Mouse (Mus musculus) thymus, postnatal 25 days (tissue): Measurements from ENCODE around the gene Pgpep1l.
"Not testable (repeated sequence)": the region's sequence is repeated elsewhere in the genome, so short reads cannot be mapped to it uniquely, and the experiment has no call there.

Source experiments
- DNase-seq: peaks from one replicate; pipeline ENCODE4 v3.0.0; 2022

Pgpep1l gene

DNA sequence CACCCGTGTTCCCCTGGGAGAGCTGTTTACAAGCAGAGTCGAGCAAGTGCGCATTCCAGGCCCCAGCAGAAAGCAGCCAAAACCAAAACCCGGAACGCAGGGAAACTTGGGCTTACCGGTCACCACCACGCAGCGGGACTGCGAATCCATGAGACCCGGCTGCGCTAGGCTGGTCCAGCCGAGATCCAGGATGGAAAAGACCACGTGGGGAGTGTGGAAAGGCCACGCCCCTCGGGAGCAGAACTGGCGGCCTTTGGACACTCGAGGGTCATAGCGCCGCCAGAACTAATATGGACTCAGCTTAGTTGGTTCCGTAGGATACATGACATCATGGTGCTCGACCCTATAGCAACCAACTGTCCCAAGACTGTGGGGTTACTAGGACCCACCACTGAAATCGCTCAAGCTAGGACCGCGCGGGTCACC, at the start of gene Pgpep1l:
TSS of gene Pgpep1l (minus strand) at position 206 of the 426 bp plus-strand sequence.
- peak; percentile 45 for DNase-seq

DNA sequence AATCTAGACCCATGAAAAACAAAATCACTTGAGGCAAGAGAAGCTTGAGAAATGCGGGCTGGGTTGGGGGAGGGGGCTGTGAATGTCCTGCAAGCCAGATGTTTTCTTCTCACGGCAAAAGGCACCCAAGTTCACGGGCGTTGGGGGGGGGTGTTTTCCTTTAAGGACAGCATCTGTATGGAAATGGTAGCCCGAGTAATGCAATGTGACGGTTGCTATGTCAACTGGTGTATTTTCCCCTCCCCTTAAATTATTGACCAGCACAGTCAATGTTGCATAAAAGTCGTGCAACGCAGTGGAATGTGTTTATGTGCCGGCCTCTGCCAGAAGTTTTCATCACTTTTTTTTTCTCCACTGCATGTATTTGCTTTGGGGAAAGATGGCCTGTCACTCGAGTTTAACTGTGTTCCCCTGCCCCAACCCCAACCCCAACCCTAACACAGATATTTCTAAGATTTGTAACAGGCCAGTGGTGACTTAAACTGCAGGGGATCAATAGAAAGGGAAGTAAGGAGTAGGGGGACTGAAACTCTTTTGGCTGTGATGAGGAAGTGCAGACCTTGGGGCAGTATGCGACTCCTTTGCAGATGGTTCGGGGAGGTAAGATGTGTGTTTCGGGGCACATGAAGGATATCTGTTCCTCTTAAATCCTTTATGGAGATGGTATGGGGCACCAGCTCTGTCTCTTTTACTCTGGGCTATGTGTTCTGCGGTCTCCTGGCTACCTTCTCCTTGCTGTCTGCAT, 49.2 kb upstream of the Pgpep1l start:
- no peak for DNase-seq

DNA sequence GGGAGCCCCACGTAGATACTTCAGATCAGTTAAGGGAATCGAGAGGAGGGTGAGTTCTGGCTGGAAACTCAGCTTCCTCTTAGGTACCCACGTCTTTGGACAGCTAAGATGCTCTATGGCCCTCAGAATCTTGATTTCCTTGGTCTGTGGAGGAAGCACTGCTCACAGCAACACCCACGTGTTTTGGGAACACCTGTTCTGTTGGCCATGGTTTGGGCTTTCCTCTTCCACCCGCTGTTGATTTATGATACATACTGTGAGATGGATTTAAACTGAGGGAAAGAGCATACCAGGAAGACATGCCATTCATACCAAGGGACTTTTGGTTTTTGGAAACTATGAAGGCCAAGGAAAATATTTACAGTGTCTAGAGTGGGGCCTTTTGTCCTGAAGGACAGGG, 48.4 kb upstream of the Pgpep1l start:
- DNase-seq = no peak

DNA sequence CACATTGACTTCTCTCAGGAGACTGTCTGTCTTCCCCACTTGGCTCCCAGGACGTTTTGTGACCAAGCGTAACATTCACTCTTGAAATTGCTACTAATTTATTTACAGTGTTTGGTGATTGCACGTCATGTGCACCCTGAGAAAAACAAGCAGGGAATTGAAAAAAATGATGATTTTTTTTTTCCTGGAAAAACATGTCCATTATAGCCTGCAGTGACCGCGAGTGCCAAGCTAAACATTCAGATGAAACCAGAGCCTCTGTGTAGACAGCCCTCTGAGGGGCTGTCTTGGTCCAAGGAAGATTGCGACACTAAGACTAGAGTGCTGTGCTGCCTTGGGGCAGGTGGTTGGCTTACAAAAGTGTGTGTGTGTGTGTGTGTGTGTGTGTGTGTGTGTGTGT, 47.4 kb upstream of the Pgpep1l start:
- no peak for DNase-seq

DNA sequence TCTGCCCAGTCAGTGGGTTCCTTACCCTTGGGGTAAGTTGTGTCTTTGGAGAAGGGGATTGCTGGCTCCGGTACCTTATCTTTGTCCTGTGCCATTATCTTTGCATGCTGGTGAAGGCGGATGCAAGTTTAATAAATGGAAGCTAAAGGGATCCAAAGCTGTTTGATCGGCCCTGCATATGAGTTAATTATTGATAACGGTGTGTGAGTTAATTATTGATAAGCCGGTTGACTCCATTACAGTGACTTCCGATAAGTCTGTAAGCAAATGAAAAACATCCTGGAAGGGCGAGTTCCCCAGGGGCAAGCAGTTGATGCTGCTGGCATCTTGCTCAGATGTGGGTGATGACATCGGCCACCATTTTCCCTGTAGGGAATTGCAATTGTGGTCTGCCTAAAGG, 42.7 kb upstream of the Pgpep1l start:
- DNase-seq = no peak

DNA sequence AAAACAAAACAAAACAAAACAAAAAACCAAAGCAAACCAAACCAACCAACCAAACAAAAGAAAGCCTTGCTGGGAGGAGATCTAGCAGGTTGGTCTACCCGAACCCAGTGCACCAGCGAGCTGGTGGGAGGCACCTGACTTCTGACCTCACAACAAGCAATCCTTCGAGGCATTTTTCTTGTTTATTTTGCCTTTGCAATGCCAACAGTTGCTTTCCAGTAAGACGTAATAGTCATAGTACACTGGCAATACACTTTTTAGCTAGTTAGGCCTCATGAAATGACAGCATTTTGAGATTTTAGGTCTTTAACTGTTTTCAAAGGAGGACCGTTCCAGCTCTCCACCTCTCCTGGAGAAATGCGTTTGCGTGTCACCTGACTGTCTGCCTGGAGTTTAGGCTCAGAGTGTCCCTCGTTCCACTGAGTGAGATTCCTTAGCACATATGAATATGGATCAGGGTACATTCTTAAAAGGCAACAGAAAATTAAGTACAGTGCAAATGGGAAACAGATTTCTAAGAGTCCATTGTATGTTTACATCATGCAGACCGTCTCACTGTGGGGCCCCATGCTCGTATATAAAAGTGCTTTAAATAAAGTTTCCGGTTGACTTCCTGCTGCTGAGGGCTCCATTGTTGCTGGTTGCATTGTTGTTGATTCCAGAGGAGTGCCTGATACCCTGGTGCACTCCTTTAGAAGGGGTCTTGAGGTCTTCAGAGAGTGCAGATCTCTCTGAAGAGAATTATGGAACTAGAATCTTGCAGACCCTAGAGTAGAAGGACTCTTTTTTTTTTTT, 41.9 kb upstream of the Pgpep1l start:
- no peak for DNase-seq

DNA sequence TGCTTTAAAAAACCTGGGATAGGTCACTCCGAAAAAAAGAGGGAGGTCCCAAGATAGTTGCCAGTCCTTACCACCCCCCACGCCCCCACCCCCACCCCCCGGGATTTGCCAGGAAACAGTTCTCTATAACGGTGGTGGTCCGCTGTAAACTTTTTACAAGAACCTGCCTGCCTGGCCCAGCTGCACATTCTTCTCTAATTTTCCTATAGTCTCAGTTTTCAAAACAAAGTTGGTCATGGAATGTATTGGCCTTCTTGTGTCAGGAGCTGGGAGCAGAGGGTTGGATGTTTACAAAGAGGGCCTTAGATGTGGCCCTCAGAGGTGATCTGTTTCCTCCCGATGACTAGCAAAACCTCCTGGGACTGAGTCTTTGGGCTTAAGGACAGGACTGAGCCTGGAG, 39.7 kb upstream of the Pgpep1l start:
- no peak for DNase-seq

DNA sequence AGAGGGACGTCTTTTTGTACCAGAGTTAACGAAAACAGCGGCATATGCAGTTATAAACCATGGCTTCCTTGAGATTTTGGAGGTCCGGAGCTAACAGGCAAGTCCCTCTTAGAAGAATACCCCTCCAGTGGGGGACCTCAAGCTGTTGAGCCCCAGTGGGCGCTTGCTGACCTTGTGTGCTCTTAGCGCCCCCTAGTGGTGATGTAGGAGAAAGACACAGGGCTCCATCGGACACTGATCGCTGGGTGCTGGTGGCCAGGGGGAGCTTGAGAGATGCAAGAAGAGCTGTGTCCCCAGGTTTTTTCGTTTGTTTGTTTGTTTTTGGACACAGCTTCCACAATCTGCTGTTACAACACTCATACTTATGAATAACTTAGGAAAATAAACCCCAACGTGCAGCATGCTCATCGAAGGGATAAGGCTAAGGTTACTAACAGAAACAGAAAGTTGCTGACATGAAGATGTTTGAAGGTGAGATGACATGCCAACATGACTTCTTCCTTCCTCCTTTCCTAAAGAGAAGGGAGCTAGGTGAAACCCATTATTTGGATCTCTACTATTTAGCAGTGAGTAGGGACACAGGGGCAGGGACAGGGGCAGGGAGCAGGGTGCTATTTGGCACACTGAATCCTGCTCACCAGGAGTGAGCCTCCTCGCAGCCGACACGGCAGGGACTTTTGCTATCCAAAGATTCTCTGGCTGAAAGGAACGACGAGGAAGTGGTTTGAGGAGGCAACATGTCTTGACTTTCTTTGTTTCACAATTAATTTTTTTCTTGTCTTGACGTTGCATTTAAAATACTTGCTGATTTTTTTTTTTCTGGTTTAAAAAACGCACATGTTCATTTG, 38.8 kb upstream of the Pgpep1l start:
- DNase-seq = peak; percentile 80

DNA sequence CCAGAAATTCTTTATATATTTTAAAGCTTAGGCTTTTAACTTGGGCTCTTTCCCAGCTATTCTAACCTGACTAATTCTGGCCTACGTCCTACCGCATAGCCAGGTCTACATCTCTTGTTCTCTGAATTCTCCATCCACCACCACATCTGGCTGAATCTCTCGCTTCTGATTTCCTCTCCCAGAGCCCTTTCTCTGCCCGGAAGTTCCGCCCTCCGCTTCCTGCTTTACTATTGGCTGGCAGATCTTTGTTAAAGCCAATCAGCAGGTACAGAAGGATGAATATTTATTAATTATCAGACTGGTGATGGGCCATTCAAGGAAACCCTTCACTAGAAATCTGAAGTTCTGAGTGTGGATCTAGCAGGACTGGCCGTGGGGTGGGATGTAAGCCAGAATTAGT, 37.1 kb upstream of the Pgpep1l start:
- DNase-seq = no peak

DNA sequence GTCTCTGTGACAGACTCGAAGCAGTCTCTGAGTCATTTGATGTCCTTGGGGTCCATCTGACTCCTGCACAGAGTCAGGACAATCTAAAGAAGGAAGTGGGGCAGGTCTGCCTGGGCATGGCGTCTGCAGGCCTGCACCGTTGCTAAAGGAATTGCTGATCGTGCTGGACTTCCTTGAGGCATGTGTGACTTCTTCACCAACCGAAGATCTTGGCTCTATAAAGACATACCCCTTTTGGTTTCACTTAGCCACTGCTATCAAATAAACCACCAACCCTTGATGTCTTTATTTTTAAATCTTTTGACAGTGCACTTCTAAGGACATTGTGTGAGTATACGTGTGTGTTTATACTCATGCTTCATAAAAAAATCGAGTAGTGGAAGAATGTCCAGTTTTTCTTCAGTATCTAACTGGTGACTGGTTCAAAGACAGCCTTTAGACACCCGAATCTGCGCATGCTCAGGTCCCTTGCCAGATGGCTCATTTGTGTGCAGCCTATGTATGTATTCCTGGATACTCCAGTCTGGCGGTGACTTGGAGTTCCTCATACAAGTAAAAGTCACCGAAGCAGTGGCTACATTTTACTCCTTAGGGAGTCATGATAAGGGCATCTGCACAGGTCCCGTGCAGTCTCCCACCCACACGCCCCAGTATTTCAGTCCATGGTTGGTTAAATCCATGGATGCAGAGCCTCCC, 34.5 kb upstream of the Pgpep1l start:
- no peak for DNase-seq

DNA sequence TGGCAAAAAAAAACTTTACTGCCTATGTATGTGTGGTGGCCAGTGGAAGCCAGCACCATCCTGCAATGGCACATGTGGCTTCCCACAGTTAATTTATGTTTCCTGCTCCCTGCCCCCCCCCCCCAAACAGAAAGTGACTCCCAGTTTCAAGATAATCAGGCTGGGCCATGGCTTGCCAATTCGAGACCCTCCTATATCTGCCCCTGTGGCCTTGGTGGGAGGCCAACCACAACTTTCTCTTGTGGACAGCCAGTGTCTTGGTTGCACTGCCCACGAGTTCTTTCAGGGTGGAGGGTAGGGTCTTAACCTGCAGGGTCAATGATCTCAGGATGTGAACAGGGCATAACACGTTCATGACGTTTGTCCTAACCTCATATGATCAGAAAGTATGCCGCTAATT, 32.5 kb upstream of the Pgpep1l start:
- DNase-seq = no peak

DNA sequence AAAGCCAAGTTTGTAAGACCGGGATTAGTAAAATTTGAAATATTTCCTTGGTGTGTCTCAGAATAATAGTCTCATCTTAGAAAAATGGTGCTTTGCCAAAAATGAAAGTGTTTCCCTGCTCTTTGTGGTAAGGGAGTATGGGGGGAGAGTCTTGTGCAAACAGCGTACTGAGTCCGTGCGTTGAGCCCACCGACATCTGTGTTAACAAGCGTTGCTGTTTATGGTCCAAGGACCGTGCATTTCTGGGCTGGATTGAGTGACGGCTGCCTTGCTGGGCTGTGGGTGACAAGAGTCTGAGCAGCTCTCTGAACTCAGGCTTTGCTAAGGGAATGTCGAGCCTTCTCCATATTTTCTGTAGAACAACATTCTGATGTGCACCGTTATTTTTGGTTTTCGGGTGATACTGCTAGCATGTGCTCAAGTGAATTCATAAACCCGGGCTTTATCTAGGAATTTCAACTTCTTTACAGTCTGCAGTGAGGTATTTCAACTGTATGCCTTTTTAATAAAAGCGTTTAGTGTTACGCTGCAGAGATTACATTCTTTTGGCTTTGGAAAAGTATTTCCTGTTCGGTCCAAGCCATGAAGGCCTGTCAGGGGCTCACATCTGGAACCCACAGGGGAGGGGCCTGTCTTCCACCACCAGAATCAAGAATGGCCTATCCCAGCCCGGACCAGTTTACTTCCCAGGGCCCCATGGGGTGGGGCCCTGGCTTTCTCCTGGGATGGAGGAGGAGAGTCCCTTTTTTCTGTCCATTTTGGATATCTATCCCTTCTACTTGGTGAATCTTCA, 30.2 kb upstream of the Pgpep1l start:
- DNase-seq = no peak

DNA sequence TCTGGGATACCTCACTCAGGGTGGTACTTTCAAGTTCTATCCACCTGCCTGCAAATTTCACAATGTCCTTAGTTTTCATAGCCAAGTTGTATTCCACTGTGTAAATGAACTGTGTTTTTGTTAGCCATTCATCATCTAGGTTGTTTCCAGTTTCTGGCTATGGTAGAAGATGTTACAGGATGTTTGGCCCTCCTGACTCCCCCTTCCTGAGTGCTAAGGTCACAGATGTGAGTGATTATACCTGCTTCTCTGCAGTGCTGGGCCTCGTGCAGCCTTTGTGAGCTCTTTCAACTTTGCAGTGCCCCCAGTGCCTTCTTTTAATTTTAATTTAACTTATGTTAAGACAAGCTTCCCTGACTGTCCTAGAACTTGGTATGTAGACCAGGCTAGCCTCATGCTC, 27.6 kb upstream of the Pgpep1l start:
- no peak for DNase-seq

DNA sequence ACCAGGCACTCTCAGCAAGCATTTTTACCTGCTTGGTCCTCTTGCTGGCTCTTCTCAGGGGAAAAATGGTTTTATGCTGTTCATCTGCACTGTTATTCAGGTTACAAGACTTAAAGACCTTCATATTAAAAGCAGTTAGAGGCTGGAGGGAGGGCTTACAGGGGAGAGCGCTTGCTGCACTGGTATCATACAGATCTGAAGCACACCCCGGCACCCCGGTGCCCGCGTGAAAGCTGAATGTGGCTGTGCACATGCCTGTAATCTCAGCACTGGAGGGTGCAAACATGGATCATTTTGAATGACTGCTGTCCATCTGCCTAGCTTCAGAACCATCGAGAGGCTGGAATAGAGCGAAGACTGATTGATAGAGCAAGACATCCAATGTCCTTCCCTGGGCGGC, 25.0 kb upstream of the Pgpep1l start:
- no peak for DNase-seq

DNA sequence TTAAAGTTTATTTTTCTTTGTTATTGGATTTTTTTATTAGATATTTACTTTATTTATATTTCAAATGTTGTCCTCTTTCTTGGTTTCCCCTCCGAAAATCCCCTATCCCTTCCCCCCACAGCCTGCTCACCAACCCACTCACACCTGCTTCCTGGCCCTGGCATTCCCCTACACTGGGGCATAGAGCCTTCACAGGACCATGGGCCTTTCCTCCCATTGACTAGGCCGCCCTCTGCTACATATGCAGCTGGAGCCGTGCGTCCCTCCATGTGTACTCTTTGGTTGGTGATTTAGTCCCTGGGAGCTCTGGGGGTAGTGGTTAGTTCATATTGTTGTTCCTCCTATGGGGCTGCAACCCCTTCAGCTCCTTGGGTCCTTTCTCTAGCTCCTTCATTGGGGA, 24.0 kb upstream of the Pgpep1l start:
- DNase-seq = peak; percentile 64

DNA sequence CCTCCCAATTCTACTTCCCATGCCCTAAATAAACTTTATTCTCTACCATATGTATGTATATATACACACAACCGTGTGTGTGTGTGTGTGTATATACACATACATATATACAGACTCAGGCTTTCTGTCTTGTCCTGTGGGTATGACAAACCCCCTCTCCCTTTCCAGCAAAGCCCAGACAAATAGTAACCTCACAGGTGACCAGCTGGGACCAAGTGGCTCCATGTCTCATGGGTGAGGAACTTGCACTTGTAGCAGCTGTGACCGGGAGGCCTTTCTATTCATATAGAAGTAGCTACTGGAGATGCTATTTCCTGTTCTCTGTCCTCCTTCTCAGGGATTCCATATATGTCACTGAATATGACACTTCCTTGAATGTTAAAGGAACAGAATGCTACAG, 23.5 kb upstream of the Pgpep1l start:
- no peak for DNase-seq

DNA sequence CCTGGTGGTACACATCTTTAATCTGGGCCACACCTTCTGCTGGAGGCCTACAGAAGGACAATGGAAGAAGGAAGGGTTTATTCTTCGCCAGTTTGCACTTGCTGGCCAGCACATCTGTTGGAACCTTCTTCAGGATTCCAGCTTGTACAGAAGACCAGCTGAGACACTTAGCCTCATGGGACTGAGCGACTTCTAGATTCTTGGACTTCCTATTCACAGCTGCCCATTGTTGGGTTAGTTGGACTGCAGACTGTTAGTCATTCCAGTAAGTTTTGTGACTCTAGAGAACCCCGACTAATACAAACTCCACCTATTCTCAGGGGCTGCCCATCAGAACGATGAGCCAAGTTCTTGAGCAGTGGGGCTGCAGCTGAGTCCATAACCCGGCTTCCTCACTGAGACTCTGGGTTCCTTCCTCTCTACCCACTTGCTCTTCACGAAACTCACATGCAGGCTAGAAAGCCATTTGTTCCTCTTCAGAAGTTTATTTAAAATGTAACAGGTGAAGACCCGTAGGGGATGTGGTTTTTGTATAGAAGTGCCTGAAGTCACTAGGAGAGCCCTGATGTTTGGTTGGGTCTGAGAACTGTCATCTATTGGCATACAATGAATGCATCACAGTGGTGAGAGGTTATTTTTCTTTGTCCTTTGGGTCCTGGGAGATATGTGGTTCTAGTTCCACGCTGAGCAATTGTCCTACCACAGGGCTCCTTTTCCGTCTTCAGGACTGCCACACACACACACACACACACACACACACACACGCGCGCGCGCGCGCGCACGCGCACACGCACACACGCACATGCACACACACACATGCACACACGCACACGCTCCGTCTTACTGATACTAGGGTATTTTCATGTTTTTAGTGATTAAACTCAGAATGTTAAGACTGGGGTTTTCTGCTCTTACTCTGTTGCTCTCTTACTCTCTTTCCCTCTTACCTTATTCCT, 22.8 kb upstream of the Pgpep1l start:
- peak; percentile 71 for DNase-seq

DNA sequence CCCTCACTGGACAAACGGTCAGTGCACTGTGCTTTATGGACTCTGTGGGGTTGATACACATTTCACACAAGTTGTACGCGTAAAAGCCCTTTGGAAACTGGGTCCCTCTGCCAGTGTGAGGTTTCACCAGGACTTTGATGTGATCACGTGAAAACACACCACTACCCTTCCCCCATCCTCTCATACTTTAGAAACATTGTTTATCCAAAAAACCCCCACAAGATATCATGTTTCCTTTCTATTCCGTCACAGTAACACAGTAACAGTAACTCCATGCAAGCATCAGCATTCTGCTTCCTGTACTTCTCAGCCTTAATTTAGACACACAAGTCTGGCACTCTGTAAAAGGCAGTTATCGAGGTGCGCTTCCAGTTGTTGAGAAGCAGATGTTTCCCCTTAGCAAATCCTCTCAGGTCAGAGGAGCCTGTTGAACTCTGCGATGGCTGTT, 21.8 kb upstream of the Pgpep1l start:
- DNase-seq = peak; percentile 66

DNA sequence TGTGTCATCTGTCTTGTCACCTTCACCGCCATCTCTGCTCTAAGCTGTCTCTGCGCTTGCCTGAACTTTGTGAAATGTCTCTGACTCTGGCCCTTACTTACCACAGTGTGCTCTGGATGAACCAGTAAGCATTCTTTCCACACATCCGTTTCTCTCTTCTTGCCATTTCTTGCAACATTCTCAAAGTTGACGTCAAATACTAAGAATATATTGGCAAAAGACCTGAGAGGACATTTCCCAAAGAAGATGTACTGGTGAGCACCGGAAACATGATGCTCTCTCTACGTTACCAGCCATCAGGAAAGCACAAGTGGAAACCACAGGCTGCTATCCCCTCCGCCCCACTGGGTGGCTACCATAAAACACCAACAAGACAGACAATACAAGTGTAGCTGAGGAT, 19.7 kb upstream of the Pgpep1l start:
- DNase-seq = no peak

DNA sequence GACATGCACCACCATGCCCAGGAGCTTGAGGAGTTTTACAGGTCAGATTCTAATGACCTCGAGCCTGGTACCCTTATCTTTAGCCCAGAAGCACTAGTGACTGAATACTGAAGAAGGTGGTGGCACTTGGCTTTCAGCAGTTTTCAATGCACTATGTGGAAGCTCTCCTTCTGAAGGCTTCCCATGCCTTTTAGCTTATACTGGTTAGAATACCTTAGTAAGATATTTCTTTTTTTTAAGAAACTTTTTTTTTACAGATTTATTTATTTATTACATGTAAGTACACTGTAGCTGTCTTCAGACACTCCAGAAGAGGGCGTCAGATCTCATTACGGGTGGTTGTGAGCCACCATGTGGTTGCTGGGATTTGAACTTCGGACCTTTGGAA, 19.1 kb upstream of the Pgpep1l start:
- DNase-seq = not testable (repeated sequence)
